Mouse (Mus musculus) adrenal gland, postnatal 0 days (tissue): Measurements from ENCODE around the gene Cpeb2. TPM values are rescaled to one million over a fixed set of nuclear protein-coding genes. Genes with fewer than 3 reads are reported as not detected.

Experiments used
- polyA plus RNA-seq: library from polyadenylated mRNA; unstranded; fragments of >200 nt; fragmentation: Nextera tagmentation; extraction: Ambion mirVana; gene quantifications from 2 replicates; pipeline ENCODE4 v1.2.1, GENCODE M21; 2015

Cpeb2 gene
- polyA plus RNA-seq = 3.5 and 4.1 TPM in 2 replicates

GRCm38 (mm10) chr5:43232480-43233315, at the start of gene Cpeb2:
TSS of gene Cpeb2 (plus strand) at chr5:43233170.

